ENCODE assay signal across 24 mouse cellular contexts in genomic region chr5:77431068-77431467, GRCm38 (mm10). TPM values are rescaled to one million over a fixed set of nuclear protein-coding genes. Genes with fewer than 3 reads are reported as not detected.
A peak's percentile ranks its signal among the peaks of the same experiment; 100 is the strongest.
DNase-seq lines count a peak whose midpoint lies in the region; ATAC-seq and TF ChIP-seq lines count a peak whose summit lies in the region.
"Had no signal": no experiment of that assay in that cellular context is flagged by ENCODE, and none has a peak within 500 bp of the region (broad histone marks: within the 10 kb centered on the region; RNA-seq: fewer than 3 reads in every experiment).

No protein-coding gene starts in this region.

- ATAC-seq in liver, postnatal 0 days, result peak; percentile 54
- ATAC-seq: activated CD4-positive, CD25-positive, alpha-beta regulatory T cell, adult 4 months; CD4-positive, CD25-positive, alpha-beta regulatory T cell, adult 4 months; forebrain, embryonic 13.5 days; forebrain, embryonic 15.5 days; Patski had no signal

- no peak overlapping the region for H3K4me3 ChIP-seq in liver, postnatal 0 days (ENCODE audit: low read depth, low read length)
- H3K4me3 ChIP-seq: embryonic facial prominence, embryonic 10.5 days; embryonic facial prominence, embryonic 12.5 days; forebrain, embryonic 13.5 days; forebrain, embryonic 15.5 days had no signal

- H3K4me1 ChIP-seq in liver, postnatal 0 days (ENCODE audit: insufficient read depth), result peaks cover 4% of the 10 kb centered on the region; the same call in 1 of the 2 replicates
- H3K4me1 ChIP-seq: embryonic facial prominence, embryonic 12.5 days; forebrain, embryonic 13.5 days; forebrain, embryonic 15.5 days had no signal

- TF ChIP-seq CTCF in liver, postnatal 0 days (IDR thresholded peaks at IDR 0.05; ENCODE audit: low read depth), result no peak

- H3K27ac ChIP-seq in liver, postnatal 0 days (ENCODE audit: low read depth), result no peak overlapping the region
- H3K27ac ChIP-seq: embryonic facial prominence, embryonic 10.5 days; embryonic facial prominence, embryonic 12.5 days; forebrain, embryonic 13.5 days; forebrain, embryonic 15.5 days had no signal

- no peaks in the 10 kb centered on the region for H3K27me3 ChIP-seq in liver, postnatal 0 days (ENCODE audit: insufficient read depth, low read length)
- H3K27me3 ChIP-seq: CH12.LX; embryonic facial prominence, embryonic 12.5 days; forebrain, embryonic 13.5 days; forebrain, embryonic 15.5 days; Patski had no signal

- no peaks in the 10 kb centered on the region for H3K36me3 ChIP-seq in liver, postnatal 0 days (replicated peaks; ENCODE audit: insufficient read depth, low read length)
- H3K36me3 ChIP-seq: embryonic facial prominence, embryonic 10.5 days; embryonic facial prominence, embryonic 12.5 days; forebrain, embryonic 15.5 days; G1E had no signal

- no peak overlapping the region for H3K4me2 ChIP-seq in liver, postnatal 0 days (ENCODE audit: low read depth, low read length)
- H3K4me2 ChIP-seq: embryonic facial prominence, embryonic 12.5 days; forebrain, embryonic 13.5 days; forebrain, embryonic 15.5 days had no signal

- WGBS in liver, postnatal 0 days (ENCODE audit: insufficient replicate concordance), result 64% methylated on average over 9 of the region's 9 CpGs

- no peak overlapping the region for H3K9ac ChIP-seq in liver, postnatal 0 days (replicated peaks)
- H3K9ac ChIP-seq: embryonic facial prominence, embryonic 12.5 days; forebrain, embryonic 13.5 days; forebrain, embryonic 15.5 days had no signal

- intact Hi-C loops in heart, postnatal 14 days (cut with DNase I), result no loop called here

- H3K9me3 ChIP-seq in liver, postnatal 0 days (ENCODE audit: low read length), result no peaks in the 10 kb centered on the region
- H3K9me3 ChIP-seq: embryonic facial prominence, embryonic 10.5 days; embryonic facial prominence, embryonic 12.5 days; forebrain, embryonic 13.5 days; forebrain, embryonic 15.5 days had no signal

- DNase-seq in heart, adult 11 months, result peak; percentile 83
- no peak for DNase-seq in heart, postnatal 14 days
- no peak for DNase-seq in liver, postnatal 0 days
- DNase-seq in liver, result no peak
- DNase-seq in retina, postnatal 1 day, result peak; percentile 16
- DNase-seq in retina, embryonic 14.5 days (ENCODE audit: low spot score), result no peak
- DNase-seq: adrenal gland, adult 8-10 months; adrenal gland, postnatal 14 days; adrenal gland, postnatal 36 days; B cell, adult 2 months; cerebellum, adult 11-12 months; cerebellum, adult 2 months; cerebellum, adult 9-10 months; cerebellum, postnatal 10 days; cerebellum, postnatal 25 days had no signal

- TF ChIP-seq EP300 in liver, postnatal 0 days (IDR thresholded peaks at IDR 0.05; ENCODE audit: low read depth), result no peak

RNA-seq across cellular contexts. Expression of gene Igfbp7, which starts 23.2 kb away (rescaled TPM):
- total RNA-seq in heart, postnatal 14 days (2021), result 100 to 1,000 TPM; 437 to 440 TPM
- polyA plus RNA-seq in liver, postnatal 0 days (2015; fragmentation: Nextera tagmentation; extraction: Ambion mirVana), result 89.6 and 97.3 TPM in 2 replicates
- total RNA-seq: G1E had no signal
- polyA plus RNA-seq: G1E had no signal

Comparison
In these comparisons a context has a peak if more than half of its experiments do, and no peak if none do; other contexts are left out.
1. DNase-seq: peak in heart, adult 11 months (single experiment) and retina, postnatal 1 day (single experiment); none in heart, postnatal 14 days (0 of 2), liver, postnatal 0 days (single experiment), liver (single experiment) and retina, embryonic 14.5 days (single experiment).